Mouse (Mus musculus): Measurements from ENCODE around the gene Adgrd1.
A peak's percentile ranks its signal among the peaks of the same experiment; 100 is the strongest.

Adgrd1 gene

GRCm38 (mm10) chr5:129155902-129156311 is 59.4 kb downstream of the Adgrd1 start:
- DNase-seq (ENCODE audit: low spot score) = no peak

GRCm38 (mm10) chr5:129161372-129162051 is 65.0 kb downstream of the Adgrd1 start:
- no peak for DNase-seq (ENCODE audit: low spot score)

GRCm38 (mm10) chr5:129163416-129163815 is 66.9 kb downstream of the Adgrd1 start:
- no peak for DNase-seq (ENCODE audit: low spot score)

- DNase-seq (ENCODE audit: low spot score) = peak; percentile 65
Measured at GRCm38 (mm10) chr5:129164091-129164490, 67.5 kb downstream of the Adgrd1 start.

- DNase-seq (ENCODE audit: low spot score) = no peak
Measured at GRCm38 (mm10) chr5:129164911-129165584, 68.5 kb downstream of the Adgrd1 start.

- DNase-seq (ENCODE audit: low spot score) = no peak
Measured at GRCm38 (mm10) chr5:129165595-129165994, 69.0 kb downstream of the Adgrd1 start.

- DNase-seq (ENCODE audit: low spot score) = no peak
Measured at GRCm38 (mm10) chr5:129169090-129169489, 72.5 kb downstream of the Adgrd1 start.

- DNase-seq (ENCODE audit: low spot score) = no peak
Measured at GRCm38 (mm10) chr5:129169567-129169966, 73.0 kb downstream of the Adgrd1 start.

GRCm38 (mm10) chr5:129172533-129172932 is 76.0 kb downstream of the Adgrd1 start:
- DNase-seq (ENCODE audit: low spot score) = no peak

- DNase-seq (ENCODE audit: low spot score) = no peak
Measured at GRCm38 (mm10) chr5:129175925-129176324, 79.4 kb downstream of the Adgrd1 start.

- DNase-seq (ENCODE audit: low spot score) = peak; percentile 76
Measured at GRCm38 (mm10) chr5:129177697-129178511, 81.4 kb downstream of the Adgrd1 start.

GRCm38 (mm10) chr5:129179356-129179755 is 82.8 kb downstream of the Adgrd1 start:
- DNase-seq (ENCODE audit: low spot score) = no peak

GRCm38 (mm10) chr5:129179995-129180714 is 83.6 kb downstream of the Adgrd1 start:
- no peak for DNase-seq (ENCODE audit: low spot score)

- no peak for DNase-seq (ENCODE audit: low spot score)
Measured at GRCm38 (mm10) chr5:129180715-129181228, 84.2 kb downstream of the Adgrd1 start.

GRCm38 (mm10) chr5:129181450-129181849 is 84.9 kb downstream of the Adgrd1 start:
- DNase-seq (ENCODE audit: low spot score) = no peak

- DNase-seq (ENCODE audit: low spot score) = no peak
Measured at GRCm38 (mm10) chr5:129182554-129182953, 86.0 kb downstream of the Adgrd1 start.

GRCm38 (mm10) chr5:129186260-129186659 is 89.7 kb downstream of the Adgrd1 start:
- DNase-seq (ENCODE audit: low spot score) = no peak

- no peak for DNase-seq (ENCODE audit: low spot score)
Measured at GRCm38 (mm10) chr5:129186926-129187325, 90.4 kb downstream of the Adgrd1 start.

- no peak for DNase-seq (ENCODE audit: low spot score)
Measured at GRCm38 (mm10) chr5:129189071-129189470, 92.5 kb downstream of the Adgrd1 start.

- no peak for DNase-seq (ENCODE audit: low spot score)
Measured at GRCm38 (mm10) chr5:129190077-129190476, 93.5 kb downstream of the Adgrd1 start.

- no peak for DNase-seq (ENCODE audit: low spot score)
Measured at GRCm38 (mm10) chr5:129196501-129196900, 100.0 kb downstream of the Adgrd1 start.

GRCm38 (mm10) chr5:129196971-129197519 is 100.5 kb downstream of the Adgrd1 start:
- no peak for DNase-seq (ENCODE audit: low spot score)
